Mouse (Mus musculus) ovary, postnatal 10 days (tissue): ENCODE data around the gene Gm15114.
"Not testable (repeated sequence)": the region's sequence is repeated elsewhere in the genome, so short reads cannot be mapped to it uniquely, and the experiment has no call there.

ENCODE experiments used
- DNase-seq: peaks from one replicate; pipeline ENCODE4 v3.0.0; 2022; ENCODE audit warnings: low spot score

The Gm15114 gene

DNA sequence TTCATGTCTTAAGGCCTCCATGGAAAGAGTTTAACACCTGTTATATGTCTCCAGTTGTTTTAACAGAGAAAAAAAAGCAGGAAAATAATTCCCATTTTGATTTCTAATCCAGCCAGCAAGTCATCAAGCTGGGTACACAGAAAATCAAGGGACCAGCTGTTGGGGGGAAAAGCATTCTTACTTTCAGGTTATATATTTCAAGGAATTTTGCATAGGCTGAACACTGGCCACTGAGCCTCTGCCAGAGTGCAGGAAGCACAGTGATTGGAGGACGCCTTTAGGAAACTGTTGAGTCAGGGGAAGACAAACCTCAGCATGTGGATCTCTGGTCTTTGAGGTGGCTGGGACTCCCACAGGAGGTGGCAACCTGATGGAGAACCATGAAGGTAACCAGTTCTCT, at the start of gene Gm15114:
Gene Gm15114 (plus strand): TSS at position 301 of the 400 bp plus-strand sequence.
- DNase-seq: not testable (repeated sequence)
